Mouse (Mus musculus): Measurements from ENCODE around the gene Actc1.

- TF ChIP-seq POLR2A (IDR thresholded peaks at IDR 0.05; ENCODE audit: low read depth, low read length) (no peak), CTCF (IDR thresholded peaks at IDR 0.05; ENCODE audit: extremely low read depth, insufficient read length, insufficient replicate concordance, low read depth, low read length) (no peak)
Observed at GRCm38 (mm10) chr2:114014839-114015238, 38.5 kb downstream of the Actc1 start.

Data from small intestine, adult 2 months (tissue).